Mouse (Mus musculus) B cell, adult 62 days (primary cell): ENCODE measurements around the gene Vps33b. TPM values are rescaled to one million over a fixed set of nuclear protein-coding genes. Genes with fewer than 3 reads are reported as not detected.

Source experiments
- total RNA-seq: library from RNA; stranded (reverse); gene quantifications from 4 replicates; pipeline ENCODE4 v1.2.4, GENCODE M21; 2023

Vps33b gene
- total RNA-seq, result 31.2 to 36.5 TPM (median 34.5 TPM) in 4 replicates

DNA sequence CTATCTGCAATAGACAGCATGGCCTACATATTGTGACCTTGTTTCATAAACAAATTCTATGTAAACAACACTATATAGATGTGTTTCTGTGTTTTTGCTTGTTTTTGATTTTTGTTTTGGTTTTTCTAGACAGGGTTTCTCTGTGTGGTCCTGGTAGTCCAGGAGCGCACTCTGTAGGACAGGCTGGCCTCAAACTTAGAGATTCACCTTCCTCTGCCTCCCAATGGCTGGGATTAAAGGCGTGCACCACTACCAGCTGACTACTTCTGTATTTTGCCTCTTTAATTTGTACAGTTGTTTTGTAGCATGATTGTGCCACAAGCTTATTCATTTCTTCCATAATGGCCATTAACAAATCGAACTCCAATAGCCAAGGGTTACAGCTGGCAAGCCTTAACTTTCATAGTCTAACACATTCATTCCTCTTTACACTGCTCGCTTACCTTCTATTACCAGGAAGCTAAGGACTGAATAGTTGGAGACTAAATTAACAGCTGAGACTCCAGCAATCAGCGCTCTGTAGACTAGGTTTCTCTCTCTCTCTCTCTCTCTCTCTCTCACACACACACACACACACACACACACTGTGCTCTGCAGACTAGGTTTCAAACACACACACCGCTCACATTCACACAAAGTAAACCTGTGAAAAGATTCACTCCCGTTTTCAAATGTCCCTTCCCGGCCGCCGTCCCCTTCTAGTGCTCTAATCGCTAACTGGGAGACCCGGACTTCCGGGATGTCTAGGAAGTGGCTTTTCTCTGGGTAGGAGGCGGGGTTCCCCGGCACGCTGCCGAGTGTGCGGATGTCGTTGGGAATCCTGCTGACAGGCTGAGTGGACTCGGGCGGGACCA is at the start of gene Vps33b:
Gene Vps33b (plus strand): TSS at position 753 of the 854 bp plus-strand sequence.

DNA sequence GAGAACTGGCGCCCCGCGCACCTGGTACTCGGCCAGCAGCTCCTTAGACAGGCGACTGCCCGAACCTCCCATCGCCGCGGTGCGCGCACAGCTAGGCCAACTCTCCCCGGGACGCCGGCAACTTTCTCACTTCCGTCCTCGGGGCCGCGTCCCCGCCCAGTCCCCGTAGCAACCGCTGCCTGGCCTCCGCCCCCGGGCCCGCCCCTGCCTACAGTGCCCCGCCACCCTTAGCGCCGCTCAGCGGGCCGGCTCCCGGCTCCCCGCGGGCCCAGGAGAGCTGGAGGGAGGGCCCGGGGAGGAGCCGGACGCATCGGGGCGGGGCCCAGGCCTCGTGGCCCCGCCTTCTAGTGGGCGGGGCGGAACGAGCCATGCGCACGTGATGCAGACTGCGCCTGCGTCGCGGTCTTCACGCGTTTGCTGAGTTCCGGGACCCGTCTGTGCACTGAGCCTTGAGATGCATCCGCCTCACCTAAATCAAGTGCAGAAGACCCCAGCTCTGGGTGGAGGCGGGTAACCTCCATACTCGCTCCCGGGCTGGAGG is 36.9 kb upstream of the Vps33b start, which contains the start of the genes Cib1 and Gdpgp1:
Gene Cib1 (minus strand): TSS at position 325 of the 541 bp plus-strand sequence.
Gene Gdpgp1 (plus strand): TSS at position 377 of the 541 bp plus-strand sequence.

DNA sequence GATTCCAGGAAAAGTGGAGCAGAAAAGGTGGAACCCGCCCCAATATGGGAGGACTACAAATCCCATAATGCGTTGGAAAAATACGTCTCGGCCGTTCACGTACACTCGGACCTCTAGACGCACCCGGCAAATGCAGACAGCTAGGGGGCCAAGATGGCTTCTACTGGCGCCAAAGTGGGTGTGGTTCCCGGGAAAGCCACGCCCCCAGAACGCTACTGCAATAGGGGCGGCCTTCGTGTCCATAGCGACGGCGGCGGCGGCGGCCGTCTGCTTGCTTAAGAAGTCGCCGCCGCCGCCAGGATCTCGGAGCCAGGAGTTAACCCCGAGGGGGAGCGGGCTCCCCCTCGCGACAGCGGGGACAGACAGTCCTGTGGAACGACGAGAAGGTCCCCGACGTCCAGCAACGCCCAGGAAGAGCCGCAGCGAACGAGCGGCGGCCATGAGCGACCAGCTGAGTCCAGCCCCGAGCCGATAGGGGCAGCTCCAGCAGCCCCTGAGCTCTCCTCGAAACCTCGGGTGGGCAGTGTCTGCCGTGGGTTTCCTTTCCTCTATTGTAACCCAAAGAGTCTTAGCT is 23.2 kb upstream of the Vps33b start, which contains the start of gene Ttll13:
Gene Ttll13 (plus strand): TSS at position 229 of the 574 bp plus-strand sequence.

DNA sequence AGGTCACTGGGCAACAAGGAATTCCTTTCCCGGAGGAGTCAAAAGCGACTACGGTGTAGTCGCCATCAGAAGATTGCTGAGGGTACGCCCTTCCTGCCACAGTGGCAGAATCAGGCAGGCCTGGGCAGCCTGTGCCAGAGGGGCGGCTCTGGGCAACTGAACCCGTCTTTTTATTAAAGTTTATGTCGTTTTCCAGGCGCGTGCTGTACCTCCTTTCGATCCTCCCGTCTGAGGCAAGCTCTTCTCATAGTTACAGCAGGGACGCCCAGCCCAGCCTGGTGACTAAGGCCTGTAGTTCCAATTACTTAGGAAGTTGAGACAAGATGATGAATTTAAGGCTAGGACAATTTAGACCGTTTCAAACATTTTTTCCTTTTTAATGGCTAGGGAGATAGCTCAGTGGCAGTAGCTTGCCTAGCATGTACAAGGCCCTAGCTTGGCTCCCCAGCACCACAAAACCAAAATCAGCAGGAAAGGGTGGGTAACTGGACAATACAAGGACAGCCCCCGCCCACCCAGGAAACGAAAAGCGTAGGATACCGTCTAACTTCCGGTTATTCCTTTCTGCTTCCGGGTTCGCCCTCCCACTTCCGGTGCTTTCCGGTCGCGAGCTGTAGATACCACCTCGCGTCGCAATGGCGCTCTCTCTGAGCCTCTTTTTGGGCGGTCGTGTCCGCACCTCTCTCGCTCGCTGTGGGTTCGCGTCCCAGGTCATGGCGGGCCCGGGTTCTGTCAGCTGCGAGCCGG is 8.7 kb upstream of the Vps33b start, which contains the start of gene Ngrn:
Gene Ngrn (plus strand): TSS at position 591 of the 747 bp plus-strand sequence.

DNA sequence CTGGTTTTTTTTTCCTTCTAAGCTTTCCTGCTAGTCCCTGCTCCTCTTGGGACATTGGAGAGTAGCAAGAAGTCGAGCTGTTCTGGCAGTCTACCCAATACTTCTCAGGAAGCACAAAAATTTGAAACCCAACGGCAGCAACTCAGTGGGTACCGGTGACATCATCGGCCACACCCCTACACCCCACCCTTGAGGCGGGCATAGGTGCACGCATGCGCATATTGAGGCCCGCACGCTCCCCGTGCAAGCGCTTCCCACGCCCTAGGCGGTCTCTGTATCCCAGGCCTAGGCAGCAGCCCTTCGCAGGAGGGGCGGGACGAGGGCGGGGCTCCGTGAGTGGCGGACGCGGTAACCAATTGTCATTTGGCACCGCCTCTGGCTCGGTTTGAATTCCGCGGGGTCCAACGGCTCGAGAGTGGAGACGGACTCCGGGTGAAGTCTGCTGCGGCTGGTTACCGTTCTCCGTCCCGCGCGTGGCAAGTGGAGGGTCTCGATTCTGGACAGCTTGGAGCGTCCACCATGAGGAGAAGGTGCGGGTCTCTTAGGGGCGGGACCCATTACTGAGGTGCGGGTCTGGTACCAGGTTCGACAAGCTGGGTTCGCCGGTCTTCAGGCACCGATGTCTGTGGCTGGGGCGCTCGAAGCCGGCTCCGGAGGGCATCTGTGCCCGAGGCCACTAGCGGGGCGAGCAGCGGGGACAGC is 24.8 kb downstream of the Vps33b start, which contains the start of gene Prc1:
Gene Prc1 (plus strand): TSS at position 389 of the 702 bp plus-strand sequence.

DNA sequence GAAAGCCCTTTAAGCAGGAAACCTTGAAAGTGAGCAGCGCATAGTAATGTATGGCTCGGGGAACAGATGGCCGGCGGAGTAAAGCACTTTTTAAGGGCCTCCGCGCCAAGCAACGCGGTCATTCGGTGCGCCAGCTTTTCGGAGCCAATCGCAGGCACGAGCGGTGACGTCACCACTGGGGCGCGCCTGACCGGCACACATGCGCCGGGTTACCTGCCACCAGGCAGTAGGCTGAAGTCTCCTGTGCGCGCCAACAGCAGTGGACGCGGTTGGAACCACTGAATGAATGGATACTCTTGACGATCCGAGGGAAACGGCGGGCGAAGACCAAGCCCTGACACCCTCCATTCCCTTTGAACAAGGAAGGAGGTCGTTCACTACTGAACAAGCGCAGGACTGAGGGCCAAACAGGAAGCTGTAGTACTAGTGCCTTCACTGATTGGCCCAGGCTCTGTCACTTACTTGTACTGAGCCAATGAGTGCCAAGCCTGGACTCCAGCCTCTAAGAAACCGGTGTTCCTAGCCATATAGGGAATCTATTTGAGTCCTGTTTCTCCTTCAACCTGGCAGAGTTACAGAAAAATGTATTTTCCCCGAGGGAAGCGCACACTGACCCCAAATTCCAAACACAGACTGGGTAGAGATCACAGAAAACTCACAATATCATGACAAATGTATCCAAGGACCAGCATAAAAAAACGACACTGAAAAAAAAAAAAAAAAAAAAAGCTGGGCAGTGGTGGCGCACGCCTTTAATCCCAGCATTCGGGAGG is 54.8 kb downstream of the Vps33b start, which contains the start of gene Rccd1:
Gene Rccd1 (minus strand): TSS at position 412 of the 773 bp plus-strand sequence.

DNA sequence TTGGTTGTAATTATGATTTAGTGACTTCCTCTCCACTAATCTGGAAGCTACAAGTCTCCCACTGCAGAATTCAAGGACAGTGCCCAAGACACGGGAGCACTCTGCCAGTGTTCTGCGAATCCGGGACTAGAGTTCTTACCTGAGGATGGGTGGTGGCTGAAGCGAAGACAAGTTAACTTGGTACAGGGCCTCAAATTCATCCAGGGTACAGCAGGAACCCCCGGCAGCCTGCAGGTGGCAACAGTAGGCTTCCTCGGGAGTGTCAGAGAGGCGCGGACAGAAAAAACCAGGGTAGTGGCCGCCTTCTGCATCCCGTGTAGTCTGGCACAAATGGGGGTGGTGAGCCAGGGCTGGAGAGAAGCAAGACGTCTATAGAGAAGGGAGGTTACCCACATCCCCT is 71.3 kb downstream of the Vps33b start, which contains the start of gene Unc45a:
Gene Unc45a (minus strand): TSS at position 213 of the 400 bp plus-strand sequence.

Other genes with a start within 250 kb of the Vps33b start
- gene Zfp710, start 244.8 kb upstream of the Vps33b start, total RNA-seq, result 65.1 to 71.0 TPM (median 69.0 TPM) in 4 replicates
- 22.6 to 32.5 TPM (median 25.3 TPM) in 4 replicates for gene Idh2, start 154.3 kb upstream of the Vps33b start, total RNA-seq
- 141 to 155 TPM (median 148 TPM) in 4 replicates for gene Sema4b, start 82.8 kb upstream of the Vps33b start, total RNA-seq
- gene Cib1, start 36.8 kb upstream of the Vps33b start, total RNA-seq, result 86.7 to 111 TPM (median 93.5 TPM) in 4 replicates
- 5.6 to 8.0 TPM (median 6.5 TPM) in 4 replicates for gene Gdpgp1, start 36.8 kb upstream of the Vps33b start, total RNA-seq
- gene Ttll13, start 23.3 kb upstream of the Vps33b start, total RNA-seq, result 1.0 to 3.8 TPM (median 2.1 TPM) in 4 replicates
- 13.1 to 17.9 TPM (median 17.1 TPM) in 4 replicates for gene Ngrn, start 8.4 kb upstream of the Vps33b start, total RNA-seq
- gene Prc1, start 24.8 kb downstream of the Vps33b start, total RNA-seq, result 4.2 to 7.5 TPM (median 5.5 TPM) in 4 replicates
- gene Rccd1, start 54.8 kb downstream of the Vps33b start, total RNA-seq, result 23.3 to 31.6 TPM (median 27.0 TPM) in 4 replicates
- 86.9 to 102 TPM (median 94.9 TPM) in 4 replicates for gene Unc45a, start 71.4 kb downstream of the Vps33b start, total RNA-seq
- gene Hddc3, start 73.5 kb downstream of the Vps33b start, total RNA-seq, result 13.2 to 21.3 TPM (median 14.8 TPM) in 4 replicates
- gene Man2a2, start 101.7 kb downstream of the Vps33b start, total RNA-seq, result 92.3 to 112 TPM (median 102 TPM) in 4 replicates
- 30.4 to 45.6 TPM (median 39.6 TPM) in 4 replicates for gene Fes, start 118.3 kb downstream of the Vps33b start, total RNA-seq
- 56.9 to 70.6 TPM (median 59.0 TPM) in 4 replicates for gene Furin, start 135.8 kb downstream of the Vps33b start, total RNA-seq